Mouse (Mus musculus): ENCODE data around the gene Vgll4.

Gene Vgll4

DNA sequence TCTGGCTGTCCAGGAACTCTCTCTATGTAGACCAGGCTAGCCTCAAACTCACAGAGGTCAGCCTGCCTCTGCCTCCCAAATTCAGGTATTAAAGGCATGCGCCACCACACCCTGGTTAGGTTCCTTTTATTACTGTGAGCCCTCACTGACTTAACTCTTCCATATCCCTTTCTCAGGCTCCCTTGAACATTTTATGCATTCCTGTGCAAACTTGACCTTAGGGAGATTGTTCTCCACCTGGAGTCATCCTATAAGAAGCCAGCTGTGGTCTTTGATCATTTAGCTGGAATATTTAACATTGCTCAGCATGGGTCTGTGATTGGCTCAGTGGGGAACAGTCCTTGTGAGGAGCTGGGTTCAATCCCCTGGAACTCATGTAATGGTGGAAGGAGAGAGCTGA, 4.5 kb upstream of the Vgll4 start:
- no peak for DNase-seq (ENCODE audit: low read depth, low spot score)

DNA sequence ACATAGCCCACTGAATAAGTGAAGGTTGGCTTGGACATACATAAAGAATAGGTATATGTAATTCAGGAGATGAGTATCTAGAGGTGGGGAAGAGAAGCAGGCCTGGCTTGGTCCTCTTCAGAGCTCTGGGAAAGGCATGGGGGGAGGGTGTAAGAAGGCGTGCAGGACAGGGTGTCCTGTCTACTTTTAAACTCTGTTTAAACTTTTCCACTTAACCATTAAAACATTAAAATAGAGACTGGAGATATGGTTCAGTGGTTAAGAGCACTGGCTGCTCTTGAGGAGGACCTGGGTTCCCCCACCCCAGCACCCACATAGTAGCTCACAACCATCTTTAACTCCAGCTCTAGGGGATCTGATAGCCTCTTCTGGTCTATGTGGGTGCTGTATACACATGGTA, 3.2 kb upstream of the Vgll4 start:
- no peak for DNase-seq (ENCODE audit: low read depth, low spot score)

DNA sequence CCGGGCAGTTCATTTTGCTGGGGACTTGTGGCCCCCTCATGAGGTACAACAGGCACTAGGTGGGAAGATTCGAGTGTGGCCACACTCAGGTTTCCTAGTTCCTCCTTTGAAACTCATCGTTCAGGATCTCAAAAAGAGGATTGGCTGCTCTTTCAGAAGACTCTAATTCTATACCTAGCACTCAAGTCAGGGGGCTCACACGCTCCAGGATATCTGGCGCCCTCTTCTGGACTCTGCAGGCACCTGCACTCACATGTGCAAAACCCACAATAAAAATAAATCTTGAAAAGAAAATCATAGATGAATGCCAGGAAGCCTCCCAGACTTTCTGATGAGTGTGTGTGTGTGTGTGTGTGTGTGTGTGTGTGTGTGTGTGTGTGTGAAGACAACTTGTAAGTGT, 1.1 kb upstream of the Vgll4 start:
- DNase-seq (ENCODE audit: low read depth, low spot score): no peak

- DNase-seq (ENCODE audit: low read depth, low spot score): no peak
Measured at GRCm38 (mm10) chr6:114970386-114970785, 592 bp upstream of the Vgll4 start.

DNA sequence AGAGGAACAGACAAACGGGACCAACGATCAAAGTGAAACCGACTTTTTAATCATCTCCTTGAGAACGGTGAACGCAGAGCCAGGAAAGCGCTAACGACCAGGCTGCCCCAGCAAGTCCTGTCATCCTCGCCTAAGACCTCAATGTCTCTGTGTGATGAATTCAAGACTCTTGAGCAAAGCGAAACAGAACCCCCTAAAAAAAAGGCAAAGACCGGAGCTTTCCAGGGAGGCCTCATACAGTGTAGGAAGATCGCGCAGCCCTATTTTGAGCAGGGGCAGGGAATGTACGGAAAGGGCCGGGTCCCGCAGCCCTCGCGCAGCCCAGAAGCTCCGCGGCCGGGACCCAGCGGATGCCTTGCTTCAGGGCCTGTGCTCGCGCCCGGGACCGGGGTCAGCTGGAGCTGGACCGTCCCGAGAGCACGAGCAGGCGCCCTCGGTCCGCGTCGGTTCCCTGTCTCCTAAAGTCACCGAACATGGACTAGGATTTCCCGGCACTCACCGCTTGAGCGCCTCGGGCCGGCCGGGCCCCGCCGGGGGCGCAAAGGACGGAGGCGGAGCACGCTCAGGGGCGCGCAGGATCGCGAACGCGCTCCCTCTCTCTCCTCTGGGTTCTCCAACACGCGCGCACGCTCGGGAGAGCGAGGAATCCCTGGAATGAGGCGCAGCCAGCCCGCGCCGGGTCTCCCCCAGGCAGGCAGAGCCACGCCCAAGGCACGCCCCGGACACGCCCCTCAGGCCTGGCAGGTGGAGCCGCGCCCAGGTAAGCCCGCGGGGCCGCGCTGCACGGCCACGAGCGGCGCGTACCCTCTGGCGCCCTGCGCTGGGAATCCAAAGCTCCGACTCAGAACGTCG, 1.2 kb downstream of the Vgll4 start:
- peak; percentile 86 for DNase-seq (ENCODE audit: low read depth, low spot score)

DNA sequence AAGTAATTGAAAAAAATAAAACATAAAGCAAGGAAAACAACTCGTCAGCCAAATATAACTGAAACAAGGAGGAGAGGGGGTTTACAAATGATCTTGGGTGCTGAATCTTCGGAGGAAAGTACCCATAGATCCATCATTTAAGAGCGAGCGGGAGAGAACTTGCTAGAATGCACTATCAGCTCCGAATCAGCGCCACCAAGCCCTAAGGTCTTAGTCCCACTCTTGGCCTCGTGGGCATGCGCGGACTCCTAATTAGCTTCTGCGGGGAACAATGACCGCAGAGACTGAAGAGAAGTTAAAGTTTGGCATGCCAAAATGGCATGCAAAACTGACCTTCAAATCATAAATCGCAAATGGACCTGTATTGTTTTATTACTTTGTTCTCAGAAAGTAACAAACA, 2.2 kb downstream of the Vgll4 start:
- no peak for DNase-seq (ENCODE audit: low read depth, low spot score)

GRCm38 (mm10) chr6:114966396-114967154, 3.2 kb downstream of the Vgll4 start:
- no peak for DNase-seq (ENCODE audit: low read depth, low spot score)

- DNase-seq (ENCODE audit: low read depth, low spot score): no peak
Measured at GRCm38 (mm10) chr6:114965802-114966201, 4.0 kb downstream of the Vgll4 start.

- no peak for DNase-seq (ENCODE audit: low read depth, low spot score)
Measured at GRCm38 (mm10) chr6:114965396-114965795, 4.4 kb downstream of the Vgll4 start.

DNA sequence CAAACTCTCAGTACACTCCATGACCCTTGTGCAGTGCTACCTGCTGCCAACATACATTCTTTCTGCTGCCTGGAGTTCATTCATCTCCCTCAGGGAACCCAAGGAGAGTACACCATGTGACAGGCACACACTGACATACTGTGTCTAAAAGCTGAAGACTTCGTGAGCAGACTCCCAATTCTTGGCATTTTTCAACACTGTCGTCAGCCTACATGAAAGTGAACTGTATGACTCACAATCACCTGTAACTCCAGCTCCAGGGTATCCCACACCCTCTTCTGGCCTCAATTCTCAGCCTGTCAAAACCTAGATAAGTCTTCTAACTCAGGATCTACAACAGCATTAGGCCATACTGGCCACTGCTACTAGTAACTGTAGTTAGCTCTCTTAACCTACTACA, 5.6 kb downstream of the Vgll4 start:
- no peak for DNase-seq (ENCODE audit: low read depth, low spot score)

DNA sequence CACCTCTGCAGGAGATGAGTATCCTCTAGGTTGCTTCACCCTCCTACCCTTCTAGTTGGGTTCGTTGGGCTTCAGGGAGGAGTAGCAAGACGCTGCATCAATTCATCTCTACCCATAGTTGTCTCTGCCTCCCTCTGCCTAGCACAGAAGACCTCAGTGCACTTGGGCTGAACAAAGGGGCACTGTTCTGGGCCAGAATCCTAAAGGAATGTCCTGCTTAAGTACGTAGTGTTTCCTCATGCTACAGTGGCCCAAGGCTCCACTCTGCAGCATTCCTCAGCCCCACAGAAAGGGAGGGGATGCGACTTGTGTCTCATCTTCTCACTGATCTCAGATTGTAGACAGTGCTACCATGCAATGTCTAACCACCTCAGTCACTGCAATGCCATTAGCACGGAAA, 6.2 kb downstream of the Vgll4 start:
- DNase-seq (ENCODE audit: low read depth, low spot score): peak; percentile 36

DNA sequence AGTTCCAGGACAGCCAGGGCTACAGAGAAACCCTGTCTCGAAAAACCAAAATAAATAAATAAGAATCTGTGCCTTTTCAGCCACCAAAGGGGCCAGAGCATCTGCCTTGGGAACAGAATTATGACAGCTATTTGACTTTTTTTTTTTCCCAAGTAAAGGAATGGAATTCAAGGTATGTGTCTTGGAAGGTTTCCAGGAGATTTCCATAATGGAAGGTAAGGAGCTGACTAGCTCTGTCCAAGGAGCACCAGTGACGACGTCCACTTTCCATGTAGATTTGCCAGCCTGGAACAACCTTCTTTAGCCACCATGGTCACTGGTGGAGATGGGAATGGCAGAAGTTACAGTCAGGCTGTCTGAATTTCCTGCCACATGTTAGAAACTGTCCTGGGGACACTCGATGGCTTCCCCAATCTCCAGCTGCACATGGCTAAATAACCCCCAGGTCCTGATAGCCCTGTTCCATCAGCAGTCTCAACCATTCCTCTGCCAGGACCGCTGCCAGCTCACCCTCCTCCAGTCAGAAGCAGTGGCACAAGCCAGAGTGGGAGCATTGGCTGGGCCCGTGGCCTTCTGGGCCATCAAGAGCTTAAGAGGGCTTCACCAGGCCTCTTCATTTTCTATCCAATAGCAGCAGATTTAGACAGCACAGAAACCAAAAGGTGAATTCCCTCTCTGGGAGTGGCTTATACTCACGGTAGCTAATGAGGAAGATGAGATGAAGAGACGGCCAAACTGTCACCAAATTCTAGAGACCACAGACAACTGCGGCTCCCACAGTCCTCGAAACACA, 8.3 kb downstream of the Vgll4 start:
- no peak for DNase-seq (ENCODE audit: low read depth, low spot score)

DNA sequence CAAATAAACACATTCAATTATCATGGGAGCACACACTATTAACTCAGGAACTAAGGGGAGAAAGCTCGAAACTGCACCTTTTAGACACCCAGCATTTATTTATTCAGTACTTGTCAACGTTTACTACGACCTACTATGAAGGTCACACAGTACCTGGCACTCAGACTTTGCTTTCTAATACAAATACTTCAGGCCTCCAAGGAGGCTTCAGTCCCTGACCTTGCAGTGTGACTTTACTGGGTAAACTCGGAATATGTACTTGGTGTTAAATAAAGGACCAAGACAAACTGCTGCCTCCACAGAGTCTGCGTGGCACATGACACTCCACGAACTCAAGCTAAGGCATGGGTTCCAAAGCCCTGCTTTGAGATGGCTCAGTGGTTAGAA, 10.8 kb downstream of the Vgll4 start:
- no peak for DNase-seq (ENCODE audit: low read depth, low spot score)

GRCm38 (mm10) chr6:114958249-114959011, 11.4 kb downstream of the Vgll4 start:
- DNase-seq (ENCODE audit: low read depth, low spot score): no peak

DNA sequence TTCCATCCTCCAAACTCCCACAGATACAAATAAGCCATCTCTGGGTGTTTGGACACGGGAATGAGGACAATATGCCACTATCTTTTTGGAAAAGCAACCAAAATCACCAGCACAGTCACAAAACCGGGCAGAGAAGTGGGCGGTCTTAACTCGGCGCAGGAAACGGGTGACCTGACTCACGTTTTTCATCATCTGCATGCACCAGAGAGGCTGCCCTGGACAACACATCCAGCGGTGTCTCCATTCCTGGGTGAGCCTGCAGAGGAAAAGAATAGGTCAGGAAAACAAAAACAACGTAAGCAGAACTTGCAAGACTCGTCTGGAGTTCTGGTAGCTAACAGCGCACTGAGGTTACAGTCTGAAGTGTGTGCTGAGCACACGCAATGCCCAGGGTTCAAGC, 12.0 kb downstream of the Vgll4 start:
- DNase-seq (ENCODE audit: low read depth, low spot score): no peak

DNA sequence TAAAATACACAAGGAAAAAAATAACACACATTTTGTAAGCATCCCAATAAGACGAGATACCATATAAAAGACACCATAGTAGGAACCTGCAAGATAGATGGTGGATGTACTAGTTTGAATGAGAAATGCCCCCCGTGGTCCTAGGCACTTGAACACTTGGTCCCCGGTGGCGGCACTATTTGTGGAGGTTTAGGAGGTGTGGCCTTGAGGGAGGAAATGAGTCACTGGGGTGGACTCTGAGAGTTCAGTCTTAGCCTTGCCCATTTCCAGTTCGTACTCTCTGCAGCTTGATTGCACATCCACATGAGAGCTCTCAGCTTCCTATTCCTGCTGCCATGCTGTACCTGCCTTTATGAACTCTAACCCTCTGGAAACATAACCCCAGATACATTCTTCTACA, 15.3 kb downstream of the Vgll4 start:
- no peak for DNase-seq (ENCODE audit: low read depth, low spot score)

DNA sequence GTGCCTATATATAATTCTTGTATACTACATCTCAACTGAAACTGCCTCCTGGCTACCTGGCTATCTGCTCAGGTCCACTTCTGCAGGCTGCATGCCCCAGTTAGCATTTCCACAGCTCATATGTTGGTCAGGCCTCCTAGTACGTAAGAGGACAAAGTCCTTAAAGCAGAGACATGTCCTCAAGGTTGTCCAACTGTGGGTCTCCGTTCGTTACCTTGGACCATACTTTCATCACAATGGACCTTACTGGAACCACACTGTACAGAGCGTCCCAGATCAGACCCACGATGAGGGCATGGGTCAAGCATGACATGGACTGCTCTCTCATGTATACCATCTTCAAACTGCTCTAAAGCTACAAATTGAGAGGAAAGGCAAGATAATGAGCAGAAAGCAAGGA, 16.2 kb downstream of the Vgll4 start:
- no peak for DNase-seq (ENCODE audit: low read depth, low spot score)

DNA sequence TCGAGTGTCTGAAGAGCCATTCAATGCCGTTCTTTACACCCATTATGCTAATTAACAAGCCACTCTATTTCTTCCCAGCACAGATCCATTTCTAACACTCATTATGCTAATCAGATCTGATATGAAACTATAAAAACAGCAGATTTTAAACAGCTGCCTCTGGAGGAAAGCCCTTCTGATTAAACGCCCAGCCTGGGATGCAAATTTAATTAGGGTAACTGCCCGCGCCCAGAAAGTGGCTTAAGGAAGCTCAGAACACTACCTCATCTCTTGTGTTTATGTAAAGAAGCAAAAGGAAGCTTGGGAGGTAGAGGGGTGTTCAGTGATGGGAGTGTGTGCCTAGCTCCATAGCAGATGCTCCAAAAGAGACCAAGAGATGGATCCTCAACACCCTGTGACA, 17.4 kb downstream of the Vgll4 start:
- DNase-seq (ENCODE audit: low read depth, low spot score): no peak

- DNase-seq (ENCODE audit: low read depth, low spot score): no peak
Measured at GRCm38 (mm10) chr6:114944456-114945438, 25.0 kb downstream of the Vgll4 start.

DNA sequence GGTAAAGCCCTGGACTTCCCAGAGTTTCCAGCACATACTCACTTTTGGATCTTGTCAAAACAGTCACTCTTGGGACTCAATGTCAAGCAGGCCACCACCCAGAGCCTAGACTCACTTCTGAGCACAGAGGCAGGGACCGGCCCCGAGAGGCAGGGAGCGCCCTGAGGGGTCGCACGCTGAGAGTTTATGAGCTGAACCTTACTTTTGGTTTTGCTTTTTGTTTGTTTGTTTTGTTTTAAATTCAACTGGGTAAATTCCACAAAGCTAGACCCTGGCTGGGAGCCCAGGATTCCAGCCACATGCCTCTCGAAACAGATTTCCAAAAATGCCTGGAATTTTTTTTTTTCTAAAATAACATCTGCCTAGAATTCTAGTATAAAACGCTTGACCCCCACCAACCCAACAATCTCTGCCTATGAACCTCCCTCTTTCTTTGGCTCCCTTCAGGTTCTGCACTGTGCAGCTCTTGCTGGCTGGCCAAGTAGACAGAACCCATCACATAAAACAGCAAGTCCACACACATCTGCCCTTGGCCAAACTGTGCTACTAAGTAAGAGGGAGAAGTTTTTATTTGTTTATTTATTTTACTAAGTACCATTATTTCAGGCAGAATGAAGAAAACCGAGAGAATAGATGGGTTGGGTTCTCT, 28.5 kb downstream of the Vgll4 start:
- DNase-seq (ENCODE audit: low read depth, low spot score): no peak

Measured in mesoderm, embryonic 11.5 days (tissue).